Mouse (Mus musculus) CH12.LX (cell line): Measurements from ENCODE around the gene Pnp2. TPM values are rescaled to one million over a fixed set of nuclear protein-coding genes. Genes with fewer than 3 reads are reported as not detected.

ENCODE experiments used
- DNase-seq: peaks from one replicate; pipeline ENCODE4 v3.0.0-alpha.2; 2013; ENCODE audit errors: extremely low read depth
- H3K27ac ChIP-seq: 2 replicates; pipeline ENCODE4 v1.5.1; 2012; ENCODE audit warnings: low read depth, mild to moderate bottlenecking, control low read depth, moderate library complexity; ENCODE audit not compliant: insufficient read depth
- H3K27me3 ChIP-seq: replicated peaks from 2 replicates; pipeline ENCODE3; 2012; ENCODE audit warnings: inconsistent platforms
- H3K36me3 ChIP-seq, 2 experiments: replicated peaks in 1 of 2; 2 replicates each; pipeline versions ENCODE3 to v1.6.1; 2012; ENCODE audit warnings: inconsistent platforms in 1 of 2, low read length in 1 of 2, mild to moderate bottlenecking in 1 of 2, mixed read lengths in 1 of 2, moderate library complexity in 1 of 2; ENCODE audit not compliant: control insufficient read depth in 1 of 2, insufficient read depth in 1 of 2
- H3K4me1 ChIP-seq, 2 experiments: 2 replicates each; pipeline ENCODE4 v1.6.1; 2012; ENCODE audit warnings: inconsistent platforms in 1 of 2, moderate library complexity in 1 of 2; ENCODE audit not compliant: insufficient read depth in 2 of 2, control insufficient read depth in 1 of 2
- H3K4me2 ChIP-seq: 2 replicates; pipeline ENCODE4 v1.6.1; 2012; ENCODE audit warnings: low read depth, mild to moderate bottlenecking, control low read depth; ENCODE audit not compliant: poor library complexity, insufficient read depth, severe bottlenecking
- H3K4me3 ChIP-seq, 3 experiments: fragments of 150-350 bp in 1 of 3; sonication (generic) in 1 of 3; replicated peaks in 1 of 3; 2 replicates each; pipeline versions ENCODE3 to v1.5.1; 2011 to 2012; ENCODE audit warnings: low read depth in 2 of 3, low read length in 2 of 3, mild to moderate bottlenecking in 2 of 3, moderate library complexity in 2 of 3, control low read depth in 1 of 3, improper control_type of control experiment in 1 of 3, inconsistent platforms in 1 of 3, mixed read lengths in 1 of 3; ENCODE audit not compliant: poor library complexity in 1 of 3
- H3K79me2 ChIP-seq: replicated peaks from 2 replicates; pipeline ENCODE4 v1.6.1; 2012; ENCODE audit warnings: mild to moderate bottlenecking, moderate library complexity; ENCODE audit not compliant: control insufficient read depth, poor library complexity, insufficient read depth, severe bottlenecking; ENCODE audit errors: extremely low read depth
- H3K9ac ChIP-seq: 2 replicates; pipeline ENCODE4 v1.6.1; 2012; ENCODE audit warnings: low read depth, mild to moderate bottlenecking, control low read depth, moderate library complexity; ENCODE audit not compliant: insufficient read depth
- H3K9me3 ChIP-seq: replicated peaks from 2 replicates; pipeline ENCODE3; 2012; ENCODE audit warnings: low read length, inconsistent platforms, mixed read lengths
- BHLHE40 ChIP-seq: IDR thresholded peaks from 2 replicates; pipeline ENCODE4 v1.6.1; 2011; ENCODE audit warnings: mild to moderate bottlenecking, low read depth, low read length, improper control_type of control experiment
- CHD2 ChIP-seq: IDR thresholded peaks from 2 replicates; pipeline ENCODE4 v1.6.1; 2011; ENCODE audit warnings: low read length, improper control_type of control experiment
- ELF1 ChIP-seq: IDR thresholded peaks from 2 replicates; pipeline ENCODE4 v1.6.1; 2014; ENCODE audit warnings: low read depth, mild to moderate bottlenecking, inconsistent platforms, low read length, improper control_type of control experiment
- GABPA ChIP-seq: IDR thresholded peaks from 2 replicates; pipeline ENCODE4 v1.6.1; 2012; ENCODE audit warnings: low read depth, low read length, improper control_type of control experiment, inconsistent platforms; ENCODE audit not compliant: insufficient replicate concordance
- HCFC1 ChIP-seq: IDR thresholded peaks from 2 replicates; pipeline ENCODE4 v1.6.1; 2012; ENCODE audit warnings: low read depth, mild to moderate bottlenecking, inconsistent platforms, low read length, improper control_type of control experiment
- IRF4 ChIP-seq: IDR thresholded peaks from 2 replicates; pipeline ENCODE4 v1.6.1; 2014; ENCODE audit warnings: low read depth, mild to moderate bottlenecking, inconsistent platforms, low read length, improper control_type of control experiment
- JUND ChIP-seq: conservative IDR thresholded peaks from 2 replicates; pipeline ENCODE4 v1.6.1; 2011; ENCODE audit warnings: low read depth, low read length, improper control_type of control experiment
- MAX ChIP-seq: IDR thresholded peaks from 2 replicates; pipeline ENCODE4 v1.6.1; 2011; ENCODE audit warnings: low read length, improper control_type of control experiment
- MEF2A ChIP-seq: IDR thresholded peaks from 2 replicates; pipeline ENCODE4 v1.6.1; 2014; ENCODE audit warnings: low read depth, mild to moderate bottlenecking, inconsistent platforms, low read length, improper control_type of control experiment, borderline replicate concordance
- NELFE ChIP-seq: IDR thresholded peaks from 2 replicates; pipeline ENCODE4 v1.6.1; 2011; ENCODE audit warnings: low read depth, low read length, improper control_type of control experiment
- PAX5 ChIP-seq: IDR thresholded peaks from 2 replicates; pipeline ENCODE4 v1.6.1; 2012; ENCODE audit warnings: low read length, inconsistent platforms, mixed read lengths
- POLR2A ChIP-seq: IDR thresholded peaks from 2 replicates; pipeline ENCODE4 v1.6.1; 2011; ENCODE audit warnings: low read depth, mild to moderate bottlenecking, improper control_type of control experiment, low read length
- SIN3A ChIP-seq: IDR thresholded peaks from 2 replicates; pipeline ENCODE4 v1.6.1; 2012; ENCODE audit warnings: low read length, improper control_type of control experiment, inconsistent platforms
- TBP ChIP-seq: conservative IDR thresholded peaks from 2 replicates; pipeline ENCODE4 v1.6.1; 2011; ENCODE audit warnings: low read depth, low read length, improper control_type of control experiment
- ZKSCAN1 ChIP-seq: IDR thresholded peaks from 2 replicates; pipeline ENCODE4 v1.6.1; 2012; ENCODE audit warnings: low read depth, inconsistent platforms, low read length, improper control_type of control experiment, borderline replicate concordance
- dilution Hi-C: fragments of 300-500 bp; cut with MboI; formaldehyde crosslinking; loops from 2 replicates; pipeline ENCODE4 v1.14.3; 2020; ENCODE audit warnings: low sequenced_read_pairs; ENCODE audit not compliant: extremely low pct_unique_long_range_greater_than_20kb, extremely low pct_ligation_motif_present
- in situ Hi-C: fragments of 300-500 bp; cut with MboI; formaldehyde crosslinking; loops from 3 replicates; pipeline ENCODE4 v1.14.3; 2019; ENCODE audit warnings: low sequenced_read_pairs, low pct_ligation_motif_present, low pct_unique_long_range_greater_than_20kb, mixed read lengths
- polyA plus RNA-seq: library from polyadenylated mRNA; unstranded; fragments of >175 nt; gene quantifications from 2 replicates; pipeline ENCODE4 v1.2.1, GENCODE M21; 2012; ENCODE audit warnings: low read depth; ENCODE audit not compliant: insufficient read length
- total RNA-seq, 2 experiments: library from RNA; depleted of rRNA; stranded (reverse); fragments of 300-350 nt in 1 of 2; fragments of >200 nt in 1 of 2; gene quantifications; 2 replicates each; pipeline ENCODE4 v1.2.3; 2012 to 2014

Pnp2 gene
- total and polyA plus RNA-seq, 3 experiments = 0.21 TPM; not detected in 2

GRCm38 (mm10) chr14:50938119-50938908, 17.5 kb upstream of the Pnp2 start:
- Histone ChIP-seq H3K4me2 (peak overlapping the region; percentile 76), H3K27me3 (no peaks in the 10 kb centered on the region), H3K36me3 (peaks cover 14 to 36% of the 10 kb centered on the region in 2 experiments), H3K27ac (no peak overlapping the region), H3K9ac (peak overlapping the region; percentile 97), H3K9me3 (no peaks in the 10 kb centered on the region), H3K4me1 (peaks cover 19 to 27% of the 10 kb centered on the region in 2 experiments), H3K4me3 (peak overlapping the region; percentile 56 to 99 (median 78)), H3K79me2 (peaks cover 22% of the 10 kb centered on the region)
- no peak for TF ChIP-seq ZKSCAN1
- TF ChIP-seq MEF2A = no peak
- no peak for TF ChIP-seq GABPA
- TF ChIP-seq CHD2 = no peak
- no peak for TF ChIP-seq JUND
- in situ Hi-C loops (loop anchor here (10.0 kb wide), 1 partner anchor 126 kb away; no protein-coding TSS in a partner anchor), dilution Hi-C loops (no loop called here)
- no peak for DNase-seq

GRCm38 (mm10) chr14:50938940-50939339, 16.9 kb upstream of the Pnp2 start:
- peak overlapping the region; percentile 76; the same call in 1 of the 2 replicates for H3K4me2 ChIP-seq
- H3K79me2 ChIP-seq = peaks cover 22% of the 10 kb centered on the region
- H3K4me3 ChIP-seq = peak overlapping the region; percentile 56 to 99 (median 78)
- H3K27ac ChIP-seq = no peak overlapping the region
- H3K9me3 ChIP-seq = no peaks in the 10 kb centered on the region
- H3K27me3 ChIP-seq = no peaks in the 10 kb centered on the region
- TF ChIP-seq HCFC1 (peak; percentile 56), ELF1 (peak; percentile 81), CHD2 (peak; percentile 55), POLR2A (peak; percentile 72), BHLHE40 (no peak), NELFE (peak; percentile 58), TBP (peak; percentile 84; the same call in 1 of the 2 replicates), SIN3A (peak; percentile 79), IRF4 (0 out of 2 replicates have a peak, but pooled peaks have one; percentile 14), MAX (no peak), PAX5 (no peak)
- DNase-seq = peak; percentile 85
- in situ Hi-C loops = loop anchor here (10.0 kb wide), 1 partner anchor 126 kb away; no protein-coding TSS in a partner anchor
- peaks cover 19 to 27% of the 10 kb centered on the region in 2 experiments for H3K4me1 ChIP-seq
- peaks cover 13 to 32% of the 10 kb centered on the region in 2 experiments for H3K36me3 ChIP-seq
- dilution Hi-C loops = no loop called here
- H3K9ac ChIP-seq = peak overlapping the region; percentile 97
